ENCODE assay signal across 17 mouse cellular contexts in the genomic region with DNA sequence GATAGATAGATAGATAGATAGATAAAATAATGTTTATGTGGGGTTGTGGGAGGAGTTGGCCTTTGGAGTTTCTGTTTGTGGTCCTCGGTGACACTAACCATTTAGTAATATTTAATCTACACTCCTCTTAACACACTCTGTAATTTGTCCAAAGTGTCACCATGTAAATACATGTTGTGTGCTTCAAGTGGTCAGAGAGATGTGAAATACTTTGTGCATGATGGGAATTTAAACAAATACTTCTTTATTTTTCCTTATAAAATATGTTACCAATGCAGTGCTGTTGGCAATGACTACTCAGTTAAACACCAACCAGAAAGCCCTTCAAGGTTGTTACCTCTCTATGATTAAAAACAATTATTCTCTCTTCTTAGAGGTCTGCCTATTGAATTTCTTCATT.
"Had no signal": no experiment of that assay in that cellular context is flagged by ENCODE, and none has a peak within 500 bp of the region (broad histone marks: within the 10 kb centered on the region; RNA-seq: fewer than 3 reads in every experiment).

No protein-coding gene starts in this region.

- H3K4me3 ChIP-seq: liver, embryonic 13.5 days; liver, embryonic 15.5 days; lung, embryonic 15.5 days; megakaryocyte, embryonic 14.5 days; midbrain, embryonic 12.5 days; neural tube, embryonic 12.5 days; stomach, embryonic 15.5 days had no signal

- ATAC-seq: liver, postnatal 0 days; midbrain, embryonic 16.5 days had no signal

- H3K27ac ChIP-seq: liver, embryonic 13.5 days; liver, embryonic 15.5 days; lung, embryonic 15.5 days; macrophage; midbrain, embryonic 12.5 days; neural tube, embryonic 12.5 days; stomach, embryonic 15.5 days; stomach, postnatal 0 days had no signal

- DNase-seq: liver, embryonic 13.5 days; liver, postnatal 0 days; midbrain, embryonic 14.5 days; right cerebral cortex, postnatal 14 days; thymus, adult 2 months; thymus, postnatal 25 days; thymus, postnatal 4 days had no signal

- H3K36me3 ChIP-seq: liver, embryonic 13.5 days; liver, embryonic 15.5 days; stomach, embryonic 15.5 days had no signal

- H3K9me3 ChIP-seq: liver, embryonic 13.5 days; liver, embryonic 15.5 days; lung, embryonic 15.5 days; midbrain, embryonic 12.5 days; neural tube, embryonic 12.5 days; stomach, embryonic 15.5 days had no signal

- H3K4me1 ChIP-seq: liver, embryonic 13.5 days; liver, embryonic 15.5 days; megakaryocyte, embryonic 14.5 days; neural tube, embryonic 12.5 days had no signal

- H3K9ac ChIP-seq: liver, embryonic 13.5 days; liver, embryonic 15.5 days; liver, postnatal 0 days; lung, embryonic 15.5 days; midbrain, embryonic 12.5 days; neural tube, embryonic 12.5 days; stomach, embryonic 15.5 days had no signal

- H3K4me2 ChIP-seq: liver, embryonic 11.5 days; liver, embryonic 13.5 days; liver, embryonic 15.5 days; lung, embryonic 15.5 days; midbrain, embryonic 12.5 days; neural tube, embryonic 12.5 days; stomach, embryonic 15.5 days had no signal

- H3K27me3 ChIP-seq: liver, embryonic 13.5 days; liver, embryonic 15.5 days; lung, embryonic 15.5 days; megakaryocyte, embryonic 14.5 days; midbrain, embryonic 12.5 days; neural tube, embryonic 12.5 days; stomach, embryonic 15.5 days had no signal
